Mouse (Mus musculus): Measurements from ENCODE around the gene Dmrtb1. TPM values are rescaled to one million over a fixed set of nuclear protein-coding genes. Genes with fewer than 3 reads are reported as not detected.

Dmrtb1 gene
- polyA plus RNA-seq, 1 experiment = 0.44 TPM

DNA sequence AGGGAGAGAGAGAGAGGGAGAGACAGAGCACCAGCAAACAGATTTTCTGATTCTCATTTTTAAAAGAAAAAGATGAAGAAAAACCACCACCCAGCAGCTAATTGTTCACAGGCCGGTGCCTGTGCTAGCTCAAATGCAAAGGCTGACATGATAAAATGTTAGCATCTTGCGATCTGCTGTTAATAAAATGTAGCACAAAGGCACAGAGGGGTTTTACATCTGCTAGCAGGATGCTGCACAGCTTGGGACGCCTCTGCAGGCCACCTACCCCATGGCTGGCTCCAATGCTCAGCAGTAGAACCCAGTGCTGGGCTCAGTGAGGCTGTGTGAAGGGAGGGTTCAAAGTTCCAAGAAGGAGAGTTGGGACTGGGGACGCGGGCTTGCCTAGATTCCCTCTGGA is 13.3 kb downstream of the Dmrtb1 start:
- no peak overlapping the region for H3K27ac ChIP-seq (ENCODE audit: insufficient read depth, low read length)
- TF ChIP-seq POLR2A (IDR thresholded peaks at IDR 0.05; ENCODE audit: low read depth, low read length) = no peak
- TF ChIP-seq CTCF (IDR thresholded peaks at IDR 0.05; ENCODE audit: extremely low read depth, insufficient read depth, insufficient read length, insufficient replicate concordance) = no peak
- peaks cover 8% of the 10 kb centered on the region; the same call in 1 of the 2 replicates for H3K4me1 ChIP-seq (ENCODE audit: control insufficient read depth, insufficient read depth, insufficient read length)
- no peak for DNase-seq (ENCODE audit: low read depth in 1 of 2, low spot score in 2 of 2)
- WGBS = 80% methylated on average over 5 of the region's 5 CpGs
- no peaks in the 10 kb centered on the region for H3K36me3 ChIP-seq (ENCODE audit: control insufficient read depth, insufficient read depth, low read length)
- no peaks in the 10 kb centered on the region for H3K27me3 ChIP-seq (ENCODE audit: control insufficient read depth, insufficient read depth, low read length)
- no peak overlapping the region for H3K4me3 ChIP-seq (ENCODE audit: extremely low read depth, insufficient read depth, insufficient read length)

GRCm38 (mm10) chr4:107668514-107668913 is 15.5 kb downstream of the Dmrtb1 start:
- no peak overlapping the region for H3K27ac ChIP-seq (ENCODE audit: insufficient read depth, low read length)
- no peaks in the 10 kb centered on the region for H3K27me3 ChIP-seq (ENCODE audit: control insufficient read depth, insufficient read depth, low read length)
- H3K4me3 ChIP-seq (ENCODE audit: extremely low read depth, insufficient read depth, insufficient read length) = no peak overlapping the region
- H3K36me3 ChIP-seq (ENCODE audit: control insufficient read depth, insufficient read depth, low read length) = no peaks in the 10 kb centered on the region
- TF ChIP-seq POLR2A (IDR thresholded peaks at IDR 0.05; ENCODE audit: low read depth, low read length) (no peak), CTCF (IDR thresholded peaks at IDR 0.05; ENCODE audit: extremely low read depth, insufficient read depth, insufficient read length, insufficient replicate concordance) (no peak)
- H3K4me1 ChIP-seq (ENCODE audit: control insufficient read depth, insufficient read depth, insufficient read length) = peaks cover 8% of the 10 kb centered on the region; the same call in 1 of the 2 replicates
- DNase-seq (ENCODE audit: low read depth in 1 of 2, low spot score in 2 of 2) = no peak
- 73% methylated on average over 2 of the region's 2 CpGs for WGBS

DNA sequence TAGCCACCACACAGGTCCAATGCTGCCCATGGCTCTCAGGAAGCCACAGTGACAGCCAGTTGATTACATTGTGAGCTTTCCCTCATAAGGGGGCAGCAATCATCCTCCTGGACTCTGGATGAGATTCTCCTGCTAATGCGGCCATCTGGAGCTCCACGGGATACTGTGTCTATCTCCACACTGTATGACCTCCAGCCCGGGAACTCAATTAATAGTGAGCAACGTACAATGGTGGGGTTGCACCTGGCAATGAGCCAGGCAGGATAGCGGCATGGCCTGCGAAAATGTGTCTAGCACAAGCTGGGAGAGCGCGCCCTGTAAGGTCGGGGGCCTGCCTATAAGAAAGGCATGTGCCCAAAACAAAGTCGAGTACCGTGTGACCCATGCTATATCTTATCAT is 23.4 kb downstream of the Dmrtb1 start:
- Histone ChIP-seq H3K4me1 (ENCODE audit: control insufficient read depth, insufficient read depth, insufficient read length) (no peaks in the 10 kb centered on the region), H3K27me3 (ENCODE audit: control insufficient read depth, insufficient read depth, low read length) (no peaks in the 10 kb centered on the region), H3K4me3 (ENCODE audit: extremely low read depth, insufficient read depth, insufficient read length) (no peak overlapping the region), H3K27ac (ENCODE audit: insufficient read depth, low read length) (no peak overlapping the region), H3K36me3 (ENCODE audit: control insufficient read depth, insufficient read depth, low read length) (no peaks in the 10 kb centered on the region)
- no peak for DNase-seq (ENCODE audit: low read depth in 1 of 2, low spot score in 2 of 2)
- no peak for TF ChIP-seq CTCF (IDR thresholded peaks at IDR 0.05; ENCODE audit: extremely low read depth, insufficient read depth, insufficient read length, insufficient replicate concordance)
- no peak for TF ChIP-seq POLR2A (IDR thresholded peaks at IDR 0.05; ENCODE audit: low read depth, low read length)
- 95% methylated on average over 11 of the region's 11 CpGs for WGBS

DNA sequence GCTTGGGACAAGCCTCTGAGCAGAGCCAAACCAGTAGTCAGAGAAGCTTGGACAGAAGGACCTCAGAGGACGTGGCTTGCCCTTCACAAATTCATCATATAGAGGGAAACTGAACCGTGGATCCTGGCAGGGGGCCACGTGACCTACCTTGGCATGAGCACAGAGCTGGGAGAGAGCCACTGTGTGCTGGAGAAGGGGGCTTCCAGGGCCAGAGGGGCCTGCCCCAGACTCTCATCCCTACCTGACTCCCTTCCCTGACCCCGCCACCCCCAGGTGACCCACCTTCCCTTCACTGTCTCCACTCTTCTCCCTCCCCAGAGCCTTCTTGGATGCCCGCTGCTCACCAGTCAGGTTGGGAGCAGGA is 30.8 kb downstream of the Dmrtb1 start:
- no peak for DNase-seq (ENCODE audit: low read depth in 1 of 2, low spot score in 2 of 2)
- Histone ChIP-seq H3K36me3 (ENCODE audit: control insufficient read depth, insufficient read depth, low read length) (no peaks in the 10 kb centered on the region), H3K27ac (ENCODE audit: insufficient read depth, low read length) (no peak overlapping the region), H3K27me3 (ENCODE audit: control insufficient read depth, insufficient read depth, low read length) (no peaks in the 10 kb centered on the region), H3K4me3 (ENCODE audit: extremely low read depth, insufficient read depth, insufficient read length) (no peak overlapping the region), H3K4me1 (ENCODE audit: control insufficient read depth, insufficient read depth, insufficient read length) (no peaks in the 10 kb centered on the region)
- no peak for TF ChIP-seq CTCF (IDR thresholded peaks at IDR 0.05; ENCODE audit: extremely low read depth, insufficient read depth, insufficient read length, insufficient replicate concordance)
- TF ChIP-seq POLR2A (IDR thresholded peaks at IDR 0.05; ENCODE audit: low read depth, low read length) = no peak
- WGBS = 60% methylated on average over 5 of the region's 5 CpGs

DNA sequence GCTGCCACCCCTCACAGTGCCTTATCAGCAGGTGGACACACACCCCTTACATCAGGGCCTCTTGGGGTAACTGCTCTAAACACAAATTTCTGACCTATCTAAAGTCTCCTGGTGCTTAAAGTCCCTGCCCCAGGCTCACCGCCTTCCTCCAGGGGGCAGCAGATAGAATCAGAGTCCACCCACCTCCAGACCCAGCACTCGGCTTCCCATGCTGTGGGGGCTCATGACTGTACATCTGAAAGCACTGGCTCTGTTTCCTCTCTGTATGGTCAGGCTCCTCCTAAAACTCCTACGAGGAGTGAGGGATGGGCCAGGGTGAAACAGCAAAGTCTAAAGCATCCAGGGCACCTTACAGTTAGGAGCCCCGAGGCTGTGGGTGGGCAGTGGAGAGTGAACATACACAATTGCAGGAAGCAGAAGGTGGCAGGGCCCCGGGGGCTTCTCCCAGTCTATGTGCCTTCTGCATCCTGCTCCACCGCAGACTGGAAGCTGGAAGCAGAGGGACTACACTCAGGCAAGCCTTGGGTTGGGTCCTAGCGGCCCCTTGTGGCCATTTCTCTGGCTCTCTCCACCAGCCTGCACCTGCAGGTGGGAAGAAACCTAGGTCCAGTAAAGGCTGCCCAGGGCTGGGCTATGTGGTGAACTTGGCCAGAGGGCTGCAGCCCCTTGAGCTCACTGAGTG is 31.3 kb downstream of the Dmrtb1 start:
- peak; percentile 15; the same call in 1 of the 2 replicates for TF ChIP-seq CTCF (IDR thresholded peaks at IDR 0.05; ENCODE audit: extremely low read depth, insufficient read depth, insufficient read length, insufficient replicate concordance)
- no peak for TF ChIP-seq POLR2A (IDR thresholded peaks at IDR 0.05; ENCODE audit: low read depth, low read length)
- H3K4me1 ChIP-seq (ENCODE audit: control insufficient read depth, insufficient read depth, insufficient read length) = no peaks in the 10 kb centered on the region
- 5% methylated on average over 7 of the region's 7 CpGs for WGBS
- H3K27me3 ChIP-seq (ENCODE audit: control insufficient read depth, insufficient read depth, low read length) = no peaks in the 10 kb centered on the region
- H3K36me3 ChIP-seq (ENCODE audit: control insufficient read depth, insufficient read depth, low read length) = no peaks in the 10 kb centered on the region
- no peak overlapping the region for H3K27ac ChIP-seq (ENCODE audit: insufficient read depth, low read length)
- peak in 1 of 2 experiments; percentile 14 for DNase-seq (ENCODE audit: low read depth in 1 of 2, low spot score in 2 of 2)
- no peak overlapping the region for H3K4me3 ChIP-seq (ENCODE audit: extremely low read depth, insufficient read depth, insufficient read length)

- WGBS = 55% methylated on average over 12 of the region's 12 CpGs
Observed at GRCm38 (mm10) chr4:107651021-107651496, 33.0 kb downstream of the Dmrtb1 start.

DNA sequence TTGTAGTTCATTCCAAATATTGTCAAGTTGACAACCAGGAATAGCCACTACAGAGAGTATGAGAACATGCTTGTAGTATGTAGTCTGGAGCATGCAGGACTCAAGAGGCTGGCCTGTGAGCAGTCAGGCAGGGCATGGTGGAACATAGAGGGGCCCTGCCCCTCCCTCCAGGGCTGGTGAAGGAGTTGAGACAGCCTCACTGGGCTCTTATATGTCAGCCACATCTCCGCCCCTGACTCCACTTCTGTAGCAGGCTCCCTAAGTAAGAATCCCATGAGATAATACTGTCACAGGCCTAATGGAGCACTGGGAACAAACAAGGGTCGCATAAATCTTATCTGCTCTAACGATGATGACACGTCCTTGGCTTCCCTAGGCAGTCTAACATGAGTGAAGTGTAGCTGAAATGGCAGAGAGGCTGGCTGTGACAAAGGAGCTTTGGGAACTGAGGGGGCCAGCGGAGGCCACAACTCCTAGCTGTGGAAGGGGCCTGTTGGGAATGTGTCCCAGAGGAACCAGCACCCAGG is 35.0 kb downstream of the Dmrtb1 start:
- TF ChIP-seq POLR2A (IDR thresholded peaks at IDR 0.05; ENCODE audit: low read depth, low read length) (no peak), CTCF (IDR thresholded peaks at IDR 0.05; ENCODE audit: extremely low read depth, insufficient read depth, insufficient read length, insufficient replicate concordance) (no peak)
- H3K36me3 ChIP-seq (ENCODE audit: control insufficient read depth, insufficient read depth, low read length) = no peaks in the 10 kb centered on the region
- no peaks in the 10 kb centered on the region for H3K27me3 ChIP-seq (ENCODE audit: control insufficient read depth, insufficient read depth, low read length)
- no peaks in the 10 kb centered on the region for H3K4me1 ChIP-seq (ENCODE audit: control insufficient read depth, insufficient read depth, insufficient read length)
- no peak overlapping the region for H3K4me3 ChIP-seq (ENCODE audit: extremely low read depth, insufficient read depth, insufficient read length)
- 84% methylated on average over 5 of the region's 5 CpGs for WGBS
- DNase-seq (ENCODE audit: low read depth in 1 of 2, low spot score in 2 of 2) = no peak
- no peak overlapping the region for H3K27ac ChIP-seq (ENCODE audit: insufficient read depth, low read length)

More at GRCm38 (mm10) chr4:107651021-107651496, 33.0 kb downstream of the Dmrtb1 start:
- Histone ChIP-seq H3K36me3 (ENCODE audit: control insufficient read depth, insufficient read depth, low read length) (no peaks in the 10 kb centered on the region), H3K27me3 (ENCODE audit: control insufficient read depth, insufficient read depth, low read length) (no peaks in the 10 kb centered on the region), H3K27ac (ENCODE audit: insufficient read depth, low read length) (no peak overlapping the region), H3K4me3 (ENCODE audit: extremely low read depth, insufficient read depth, insufficient read length) (no peak overlapping the region), H3K4me1 (ENCODE audit: control insufficient read depth, insufficient read depth, insufficient read length) (no peaks in the 10 kb centered on the region)
- DNase-seq (ENCODE audit: low read depth in 1 of 2, low spot score in 2 of 2) = no peak
- TF ChIP-seq POLR2A (IDR thresholded peaks at IDR 0.05; ENCODE audit: low read depth, low read length) = no peak

Measured in spleen, adult 2 months (tissue).